Mouse (Mus musculus) kidney, adult 11 months (tissue): ENCODE data around the gene Ccdc127.
A peak's percentile ranks its signal among the peaks of the same experiment; 100 is the strongest.

ENCODE experiments used
- DNase-seq: peaks from one replicate; pipeline ENCODE4 v3.0.0; 2022

Gene Ccdc127

DNA sequence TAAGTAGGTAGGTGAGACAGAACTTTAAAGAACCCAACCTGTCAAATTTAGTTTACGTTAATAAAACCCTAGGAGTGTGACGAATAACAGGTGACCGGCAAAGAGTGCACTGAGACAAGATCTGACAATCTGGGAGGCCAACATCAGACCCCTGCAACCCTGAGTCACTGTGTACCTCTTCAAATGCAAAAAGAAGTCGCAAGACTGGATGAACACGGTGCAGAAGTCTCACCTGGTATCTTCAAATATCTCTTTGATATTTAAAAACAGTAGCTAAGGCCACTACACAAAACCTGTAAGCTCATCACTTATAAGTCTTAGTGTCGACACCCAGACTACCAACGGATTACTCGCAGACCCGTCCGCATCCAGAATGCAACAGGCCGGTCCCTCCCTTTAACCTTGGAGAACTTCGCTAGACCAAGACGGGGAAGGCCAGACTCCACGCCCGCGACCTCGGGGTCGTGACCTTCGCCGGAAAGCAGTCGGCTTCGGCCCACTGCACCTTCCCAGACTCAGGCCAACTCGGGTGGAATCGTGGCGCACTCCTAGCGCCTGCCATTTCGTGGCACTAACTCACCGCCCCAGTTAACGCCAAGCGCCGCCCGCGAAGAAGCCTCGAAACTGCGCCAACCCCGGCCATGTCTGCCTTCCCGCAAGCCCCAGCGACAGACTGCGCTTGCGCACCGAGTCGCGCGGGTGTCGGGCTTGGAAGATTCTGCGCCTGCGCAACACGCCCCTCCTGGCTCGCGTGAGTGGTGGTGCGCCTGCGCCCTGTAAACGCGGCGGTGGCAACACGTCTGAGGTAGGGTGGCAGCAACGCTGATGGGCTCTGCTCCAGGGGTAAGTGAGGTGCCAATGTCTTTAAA, at the start of gene Ccdc127, which contains the start of gene Sdha:
Gene Ccdc127 (plus strand): TSS at position 744 of the 869 bp plus-strand sequence.
Gene Sdha (minus strand): TSS at position 715 of the 869 bp plus-strand sequence.
- DNase-seq, result peak; percentile 94

DNA sequence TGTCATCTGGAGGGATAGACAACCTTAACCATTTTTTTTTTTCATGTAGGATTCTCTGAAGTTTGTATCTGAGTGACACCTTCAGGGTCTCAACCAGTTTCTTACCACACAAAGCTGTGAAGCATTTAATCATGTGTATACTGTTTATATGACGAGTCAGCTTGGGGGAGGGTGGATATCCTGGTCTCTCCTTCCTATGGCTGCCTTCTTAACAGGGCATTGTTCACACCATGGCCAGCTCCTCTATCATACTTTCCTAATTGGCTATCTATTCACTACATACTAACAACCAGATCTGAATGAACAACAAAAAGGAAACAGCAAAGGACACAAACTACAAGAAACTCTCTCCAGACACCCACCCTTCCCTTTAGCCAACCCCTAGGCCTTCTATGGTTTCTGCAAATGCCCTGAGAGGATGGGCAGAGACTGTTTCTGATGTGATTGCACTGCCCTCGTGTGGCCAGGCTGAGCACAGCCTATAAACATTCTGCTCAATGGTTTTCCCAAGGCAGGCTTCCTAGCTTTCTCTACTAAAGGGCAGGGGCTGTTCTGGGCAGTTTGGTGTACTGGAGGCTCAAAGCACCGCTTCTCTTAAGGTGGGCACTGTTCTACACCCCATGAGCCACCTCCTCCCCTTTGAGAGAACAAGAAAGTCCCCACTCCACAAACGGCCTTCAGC, 49.0 kb upstream of the Ccdc127 start:
- peak; percentile 52 for DNase-seq

DNA sequence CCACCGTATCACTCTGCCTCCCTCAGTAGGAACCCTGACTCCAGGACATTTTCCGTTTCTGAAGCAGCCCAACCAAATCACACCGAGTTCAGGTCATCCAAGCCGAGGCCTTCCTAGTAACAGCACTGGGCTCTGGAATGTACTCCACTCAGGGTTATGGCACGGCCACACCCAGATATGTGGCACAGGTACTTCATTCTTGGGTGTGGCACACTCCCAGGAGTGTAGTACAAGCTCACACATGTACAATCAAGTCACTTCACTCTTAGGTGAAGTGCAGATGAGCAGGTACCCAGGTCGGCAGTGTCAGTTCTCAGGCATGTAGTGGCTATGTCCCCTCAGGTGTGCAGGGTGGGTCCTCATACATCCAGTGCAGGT, 48.5 kb upstream of the Ccdc127 start:
- DNase-seq, result no peak

DNA sequence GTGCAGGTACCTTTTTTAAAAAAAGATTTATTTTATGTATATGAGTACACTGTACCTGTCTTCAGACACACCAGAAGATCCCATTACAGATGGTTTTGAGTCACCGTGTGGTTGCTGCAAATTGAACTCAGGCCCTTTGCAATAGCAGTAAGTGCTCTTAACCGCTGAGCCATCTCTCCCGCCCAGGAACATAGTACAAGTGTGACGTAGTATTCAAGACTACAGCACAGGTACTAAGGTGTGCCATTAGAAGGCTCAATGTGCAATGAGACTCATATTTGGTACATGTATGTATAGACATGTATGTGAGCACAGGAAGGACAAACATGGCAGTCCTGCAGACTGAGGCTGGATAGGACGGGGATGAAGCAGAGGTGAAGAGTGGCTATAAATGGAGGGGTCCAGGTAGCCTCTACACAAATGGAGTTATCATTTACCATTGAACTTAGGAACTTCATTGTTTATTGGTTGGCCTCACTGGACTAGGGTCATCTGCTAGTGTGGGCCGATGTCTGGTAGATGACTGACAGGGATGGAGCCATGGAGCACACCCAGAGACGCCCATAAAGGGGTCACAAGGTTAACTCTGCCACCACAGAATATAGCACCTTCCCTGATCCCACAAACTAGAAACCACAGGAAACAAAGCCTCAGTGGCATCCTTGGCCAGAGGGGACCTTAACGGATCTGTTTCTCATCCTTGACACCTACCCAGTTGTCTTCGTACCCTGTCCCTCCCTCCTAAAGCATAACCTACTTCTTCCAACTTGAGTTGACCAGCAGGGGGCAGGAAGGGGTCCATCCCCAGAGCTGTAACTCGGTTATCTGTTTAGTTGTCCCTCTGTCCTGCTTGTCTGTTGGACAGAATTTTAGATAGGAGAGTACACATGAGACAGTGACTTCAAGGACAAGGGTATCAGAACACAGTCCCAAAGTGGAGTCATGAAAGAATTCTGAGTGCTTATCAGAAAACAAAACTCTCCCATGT, 47.8 kb upstream of the Ccdc127 start:
- DNase-seq, result no peak

DNA sequence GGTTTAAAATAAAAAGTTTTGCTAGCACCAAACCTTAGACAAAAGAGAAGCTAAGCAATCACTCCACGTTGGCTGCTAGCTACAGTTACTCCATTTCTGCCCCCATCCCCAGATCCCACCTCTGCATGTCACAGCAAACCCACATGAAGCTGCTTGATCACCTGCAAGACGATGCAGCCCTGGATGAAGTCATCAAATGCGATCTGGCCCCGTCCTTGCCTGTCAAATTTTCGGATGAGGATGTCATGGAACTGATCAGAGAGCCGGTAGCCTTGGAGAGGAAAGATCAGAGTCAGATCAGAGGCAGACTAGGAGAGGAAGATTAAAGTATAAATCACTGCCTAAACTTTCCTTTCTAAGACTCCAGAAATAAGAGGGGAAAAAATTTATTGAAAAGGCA, 44.7 kb upstream of the Ccdc127 start:
- no peak for DNase-seq

DNA sequence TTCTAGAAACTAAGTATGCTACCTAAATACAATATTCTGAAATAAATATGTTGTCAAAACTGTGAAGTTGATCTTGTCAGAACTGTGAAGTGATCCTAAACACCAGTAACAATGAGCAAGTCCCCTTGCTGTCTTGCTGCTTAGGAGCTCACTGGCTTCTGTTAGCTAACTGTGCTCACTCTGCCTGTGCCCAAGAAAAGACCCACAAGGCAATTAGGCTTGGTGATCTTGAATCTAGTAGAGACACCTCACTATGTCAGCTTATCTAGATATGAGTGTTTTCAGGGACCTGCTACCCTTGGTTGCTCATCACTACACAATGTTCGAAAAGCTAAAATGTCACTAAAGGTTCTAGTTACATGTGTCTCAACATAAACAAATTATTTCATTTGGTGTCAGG, 44.3 kb upstream of the Ccdc127 start:
- no peak for DNase-seq

DNA sequence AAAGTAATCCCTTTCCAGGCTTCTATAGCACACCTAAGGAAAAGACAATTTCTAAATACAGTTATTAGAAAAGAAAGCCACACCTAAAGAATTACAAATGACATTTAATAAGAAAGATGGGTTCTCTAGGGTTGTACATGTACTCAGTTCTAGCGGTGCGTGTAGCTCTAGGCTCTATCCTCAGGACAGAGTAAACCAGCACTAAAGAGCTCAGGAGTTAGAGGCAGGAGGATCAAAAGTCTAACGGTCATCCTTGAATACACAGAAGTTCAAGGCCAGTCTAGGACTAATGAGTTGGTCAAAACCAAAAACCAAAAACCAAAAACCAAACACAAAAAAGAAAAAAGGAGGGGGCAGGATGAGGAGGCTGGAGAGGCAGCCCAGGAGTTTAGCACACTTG, 35.5 kb upstream of the Ccdc127 start:
- no peak for DNase-seq

DNA sequence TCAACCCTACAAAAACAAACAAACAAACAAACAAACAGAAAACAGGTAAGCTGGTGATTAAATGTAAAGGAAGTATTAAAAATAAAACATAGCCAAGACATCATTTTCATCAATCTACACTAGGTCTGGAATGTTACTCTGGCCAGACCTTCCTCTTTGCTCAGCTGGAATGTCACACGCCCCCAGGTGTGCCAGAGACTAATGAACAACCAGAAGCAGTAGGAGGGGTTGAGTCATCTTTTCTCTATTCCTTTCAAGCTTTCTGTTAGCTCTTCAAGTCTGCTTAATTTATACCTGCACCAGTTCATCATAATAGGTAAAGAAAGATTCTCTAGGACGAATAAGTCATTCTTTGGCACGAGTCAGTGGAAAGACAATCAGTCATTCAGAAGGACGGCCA, 33.7 kb upstream of the Ccdc127 start:
- no peak for DNase-seq

DNA sequence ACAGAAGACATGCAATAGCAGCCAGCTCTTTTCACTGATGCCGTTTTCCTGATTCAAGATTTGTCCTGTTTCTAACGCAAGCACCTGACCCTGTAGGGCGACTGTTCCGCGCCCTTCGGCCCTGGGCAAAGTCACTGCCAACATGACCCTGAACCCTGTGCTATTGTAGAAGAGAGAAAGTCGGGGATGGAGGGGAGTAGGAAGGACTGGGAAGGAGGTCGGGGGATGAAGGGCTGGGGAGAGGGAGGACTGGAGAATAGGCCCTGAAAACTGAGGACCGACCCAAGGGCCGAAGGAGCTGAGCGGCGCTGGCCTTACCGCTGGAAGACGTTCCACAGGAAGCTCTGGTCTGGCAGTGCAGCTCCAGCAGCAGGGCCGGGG, 33.3 kb upstream of the Ccdc127 start:
- DNase-seq, result no peak

DNA sequence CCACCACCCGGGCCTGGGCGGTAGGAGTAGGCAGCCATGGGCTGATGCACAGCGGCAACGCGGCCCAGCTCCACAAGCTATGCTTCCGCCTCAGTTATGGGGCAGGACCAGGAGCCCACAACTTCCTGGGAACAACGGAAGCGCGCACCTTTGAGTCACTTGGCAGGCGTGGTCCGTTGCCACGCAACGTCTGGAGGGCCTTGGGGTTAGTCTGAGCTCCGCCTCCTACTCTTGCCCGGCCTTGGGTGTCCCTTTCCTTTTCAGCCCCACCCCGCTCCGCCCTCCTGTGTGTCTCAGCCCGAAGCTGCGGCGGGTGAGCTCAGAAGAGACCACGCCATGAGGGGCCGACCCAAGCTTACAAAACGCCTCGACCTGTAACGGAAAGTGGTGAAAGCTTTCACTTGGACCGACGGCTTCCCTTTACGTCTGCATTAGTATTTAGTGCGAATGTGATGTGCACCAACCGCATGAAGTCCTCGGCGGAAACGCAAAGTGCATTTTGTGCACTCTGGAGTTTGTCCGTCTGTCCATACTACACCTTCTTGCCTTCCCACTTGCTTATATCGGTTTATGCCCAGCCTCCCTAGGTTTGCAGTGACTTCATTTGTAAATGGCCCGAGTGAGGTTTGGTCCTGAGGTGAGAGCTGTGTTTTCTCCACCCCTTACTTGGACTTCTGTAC, 32.8 kb upstream of the Ccdc127 start, which contains the start of gene Pdcd6:
Gene Pdcd6 (minus strand): TSS at position 411 of the 680 bp plus-strand sequence.
- peak; percentile 97 for DNase-seq

DNA sequence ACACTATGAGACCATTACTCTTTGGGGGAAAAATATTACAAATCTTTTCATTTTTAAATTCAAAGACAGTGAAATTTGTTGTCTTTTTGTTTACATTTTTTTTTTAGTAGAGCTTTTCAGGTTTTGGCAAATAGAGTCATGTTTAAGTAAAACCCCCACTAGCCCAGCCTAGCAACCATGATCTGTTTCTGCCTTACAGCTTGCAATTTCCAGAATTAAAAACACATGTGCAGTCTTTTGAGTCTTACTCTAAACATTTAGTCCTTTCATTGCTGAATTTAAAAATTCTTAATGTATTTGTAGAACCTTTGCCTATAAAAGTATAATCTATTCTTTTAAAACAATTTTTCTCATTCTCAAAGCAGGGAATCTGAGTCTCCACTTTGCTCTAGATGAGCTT, 20.8 kb upstream of the Ccdc127 start:
- no peak for DNase-seq

DNA sequence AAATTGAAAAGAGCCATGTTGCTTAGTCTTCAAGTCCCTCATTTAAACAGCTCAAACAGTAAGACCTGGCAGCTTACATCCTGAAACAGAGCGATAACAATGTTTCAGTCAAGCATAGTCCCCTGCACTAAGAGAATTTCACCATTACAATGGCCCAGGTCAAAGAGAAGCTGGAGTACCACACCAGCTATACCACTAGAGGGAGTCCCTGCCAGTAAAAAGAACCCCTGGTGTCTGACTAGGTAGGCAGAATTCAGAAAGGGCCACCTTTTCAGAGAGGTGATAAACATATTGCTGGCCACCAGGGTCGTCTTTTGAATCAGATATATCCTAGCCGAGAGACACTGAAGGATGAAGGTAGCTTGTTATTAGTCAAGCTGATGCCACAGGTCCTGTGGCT, 9.1 kb upstream of the Ccdc127 start:
- DNase-seq, result peak; percentile 17

DNA sequence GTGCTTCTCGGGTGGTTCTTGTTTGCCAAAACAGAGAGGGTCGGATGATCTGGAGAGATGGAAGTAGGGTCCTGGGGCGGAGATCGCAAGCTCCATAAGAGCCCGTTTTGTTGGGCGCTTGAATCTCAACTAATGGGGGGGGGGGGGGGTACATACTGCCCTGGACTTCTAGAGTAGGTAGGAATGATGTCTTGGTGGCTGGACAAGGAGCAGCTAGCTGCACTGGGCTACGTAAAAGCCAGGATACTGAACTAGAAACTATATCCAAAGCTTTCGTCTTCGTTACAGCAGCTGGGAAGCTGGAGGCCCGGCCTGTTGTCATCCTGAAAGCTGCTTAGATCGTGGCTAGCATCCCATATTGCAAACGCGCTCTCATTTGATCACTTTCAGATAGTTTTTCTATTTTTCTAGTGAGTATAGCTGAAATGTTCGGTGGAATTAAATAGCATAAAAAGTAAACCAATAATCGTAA, 362 bp downstream of the Ccdc127 start:
- no peak for DNase-seq

DNA sequence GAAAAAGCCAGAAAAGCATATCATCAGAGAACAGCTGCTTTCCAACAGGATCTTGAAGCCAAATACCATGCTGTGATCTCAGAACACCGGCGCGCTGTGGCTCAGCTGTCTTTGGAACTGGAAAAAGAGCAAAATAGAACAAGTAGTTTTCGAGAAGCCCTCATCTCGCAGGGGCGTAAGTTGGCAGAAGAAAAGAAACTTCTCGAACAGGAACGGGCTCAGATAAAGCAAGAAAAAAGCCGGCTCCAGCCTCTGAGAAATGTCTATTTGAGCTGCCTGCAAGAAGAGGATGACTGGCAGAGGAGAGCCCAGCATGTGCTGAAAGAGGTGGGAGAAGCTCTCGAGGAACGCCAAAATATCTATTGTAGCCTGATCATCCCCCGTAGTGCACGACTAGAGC, 6.4 kb downstream of the Ccdc127 start:
- DNase-seq, result no peak

DNA sequence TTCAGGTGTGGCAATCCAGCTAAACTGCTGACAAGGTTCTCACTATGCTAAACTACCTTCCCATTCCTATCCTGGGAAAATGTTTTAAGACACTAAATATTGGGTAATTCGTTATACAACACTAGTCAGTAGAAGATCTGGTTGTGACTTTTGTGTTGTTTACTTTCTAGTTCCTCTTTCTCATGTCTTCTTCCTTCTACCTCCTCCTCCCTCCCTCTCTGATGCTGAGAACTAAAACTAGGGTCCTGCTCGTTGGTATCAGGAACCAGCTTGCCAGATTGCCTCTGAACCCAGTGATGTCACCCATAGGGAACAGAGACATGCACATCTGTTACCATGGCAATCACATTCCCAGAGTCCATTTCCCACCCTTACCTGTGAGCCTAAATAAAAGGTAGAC, 12.1 kb downstream of the Ccdc127 start:
- DNase-seq, result no peak

DNA sequence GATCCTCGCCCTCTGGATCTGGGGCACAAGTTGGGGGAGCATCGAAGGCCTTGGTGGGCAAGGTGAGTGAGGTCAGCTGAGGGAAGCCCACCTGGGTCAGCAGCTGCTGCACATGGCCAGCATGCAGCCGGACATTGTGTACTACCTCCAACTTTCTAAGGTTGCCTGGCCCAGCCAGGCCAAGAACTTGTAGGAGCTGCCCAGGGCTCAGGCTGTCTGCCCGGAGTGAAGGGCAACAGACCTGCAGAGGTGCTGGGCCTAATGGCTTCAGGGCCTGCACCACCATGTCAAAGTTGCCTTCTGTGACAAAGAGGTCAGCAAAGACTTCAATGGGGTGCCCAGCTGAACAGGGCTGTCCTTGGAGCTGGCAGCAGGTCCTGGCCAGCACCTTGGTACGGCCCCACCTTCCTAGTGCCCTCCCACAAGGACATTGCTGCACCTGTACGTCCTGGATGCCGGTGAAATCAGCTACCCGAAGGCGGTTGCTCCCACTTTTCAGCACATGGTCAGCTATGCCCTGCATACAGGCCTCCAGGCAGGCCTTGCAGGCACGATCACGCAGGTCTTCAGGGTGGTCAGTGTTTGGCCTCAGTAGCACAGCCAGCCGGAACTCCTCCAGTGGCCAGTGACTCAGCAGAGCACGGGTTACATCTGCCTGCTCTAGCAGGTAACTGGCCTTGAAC, 13.2 kb downstream of the Ccdc127 start:
- DNase-seq, result peak; percentile 54

DNA sequence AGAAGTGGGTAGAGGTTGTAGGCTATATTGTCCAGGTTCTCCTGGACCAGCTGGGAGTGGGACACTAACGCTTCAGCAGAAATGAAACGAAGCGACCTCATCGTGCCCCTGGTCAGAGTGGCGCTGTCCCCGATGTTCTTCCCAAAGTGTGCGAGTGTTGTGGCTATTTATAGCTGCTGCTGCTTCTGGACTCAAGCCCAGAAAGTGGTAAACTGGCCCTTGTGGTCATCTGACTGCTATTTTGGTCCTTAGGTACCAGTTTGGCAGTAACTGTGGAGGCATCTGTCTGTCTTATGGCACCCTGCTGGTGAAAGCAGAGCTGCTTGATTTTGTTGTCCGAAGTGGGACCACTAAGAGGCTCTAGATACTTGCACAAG, 13.7 kb downstream of the Ccdc127 start, which contains the start of gene Lrrc14b:
Gene Lrrc14b (minus strand): TSS at position 147 of the 377 bp plus-strand sequence.
- peak; percentile 59 for DNase-seq

DNA sequence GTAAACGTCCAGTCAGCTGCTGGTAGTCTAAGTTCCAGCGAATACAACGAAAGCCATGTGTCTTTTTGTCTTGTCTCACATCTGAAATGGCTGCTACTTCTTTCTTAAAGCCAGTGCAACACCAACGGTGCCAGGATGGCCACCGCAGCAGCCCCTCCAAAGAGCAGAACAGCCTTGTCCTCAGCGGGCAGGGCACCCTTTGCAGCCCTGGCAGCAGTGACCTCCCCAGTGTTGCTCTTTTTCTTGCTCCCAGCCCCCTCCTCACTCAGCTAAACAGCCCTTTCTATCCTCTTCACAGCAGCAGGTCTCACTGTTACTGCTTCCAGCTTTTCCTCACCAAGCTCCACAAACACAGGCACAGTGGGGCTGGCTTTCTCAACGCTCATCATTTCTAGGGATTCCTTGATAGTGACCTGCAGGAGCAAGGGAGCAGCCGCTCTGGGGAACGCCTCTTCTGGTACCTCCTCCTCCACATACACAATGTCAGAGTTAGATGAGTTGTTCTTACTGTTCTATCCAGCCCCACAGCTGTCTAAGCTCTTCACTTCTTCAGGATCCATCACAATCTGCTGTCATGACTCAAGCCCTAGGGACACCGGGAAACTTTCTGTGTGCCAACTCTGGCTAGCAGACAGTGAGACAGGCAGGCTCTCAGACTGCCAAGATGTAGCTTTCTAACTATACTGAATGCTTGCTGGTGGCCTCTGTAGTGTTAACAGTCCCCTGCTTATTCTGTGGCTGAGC, 31.6 kb downstream of the Ccdc127 start:
- no peak for DNase-seq

DNA sequence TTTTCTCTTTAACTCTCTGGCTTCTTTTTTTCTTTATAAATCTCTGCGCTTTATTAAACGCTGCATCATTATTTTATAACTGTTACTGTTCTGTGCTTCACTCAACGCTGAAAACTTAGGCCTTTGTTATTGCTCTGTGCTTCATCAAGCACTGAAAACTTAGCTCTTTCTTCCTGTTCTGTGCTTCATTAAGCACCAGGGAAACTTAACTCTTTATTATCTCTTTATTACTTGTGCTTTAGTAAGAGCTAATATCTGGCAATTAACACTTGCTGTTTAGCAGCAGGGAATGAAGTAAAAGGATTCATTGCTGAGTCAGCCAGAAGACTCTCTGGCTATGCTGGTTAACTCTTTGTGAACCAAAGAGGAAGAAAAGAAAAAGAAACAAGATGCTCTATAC, 32.2 kb downstream of the Ccdc127 start:
- DNase-seq, result no peak

DNA sequence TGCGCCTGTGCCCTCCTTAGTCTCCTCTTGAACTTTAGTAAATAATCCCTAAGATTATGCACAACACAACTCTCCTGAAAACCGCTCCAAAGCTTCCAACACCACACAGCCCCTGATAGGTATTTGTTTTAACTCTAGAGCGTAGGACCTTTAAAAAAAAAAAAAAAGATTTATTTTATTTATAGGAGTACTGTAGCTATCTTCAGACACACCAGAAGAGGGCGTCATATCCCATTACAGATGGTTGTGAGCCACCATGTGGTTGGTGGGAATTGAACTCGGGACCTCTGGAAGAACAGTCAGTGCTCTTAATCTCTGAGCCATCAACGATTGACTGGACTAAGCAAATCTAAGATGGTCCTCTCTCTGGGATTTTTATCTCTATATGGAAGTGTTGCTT, 39.6 kb downstream of the Ccdc127 start:
- DNase-seq, result no peak
